Mouse (Mus musculus): ENCODE results near the gene Gemin2. TPM values are rescaled to one million over a fixed set of nuclear protein-coding genes. Genes with fewer than 3 reads are reported as not detected.

Gemin2 gene
- polyA plus RNA-seq, 1 experiment from 2014 or later, result 45.9 TPM

Other genes starting within 250 kb of the Gemin2 start
- 89.8 and 95.9 TPM in 2 replicates for gene Sec23a, start 1.4 kb upstream of the Gemin2 start, polyA plus RNA-seq (2016; fragmentation: Nextera tagmentation; extraction: Ambion mirVana)
- 76.1 and 77.7 TPM in 2 replicates for gene Trappc6b, start 48.1 kb downstream of the Gemin2 start, polyA plus RNA-seq (2016; fragmentation: Nextera tagmentation; extraction: Ambion mirVana)
- 124 and 128 TPM in 2 replicates for gene Pnn, start 53.5 kb downstream of the Gemin2 start, polyA plus RNA-seq (2016; fragmentation: Nextera tagmentation; extraction: Ambion mirVana)
- gene Mia2, start 82.4 kb downstream of the Gemin2 start, polyA plus RNA-seq (2016; fragmentation: Nextera tagmentation; extraction: Ambion mirVana), result 65.0 and 72.8 TPM in 2 replicates
- gene Fbxo33, start 206.3 kb downstream of the Gemin2 start, polyA plus RNA-seq (2016; fragmentation: Nextera tagmentation; extraction: Ambion mirVana), result 11.2 and 12.1 TPM in 2 replicates